25 mouse cellular contexts compared by ENCODE assay signal in the genomic region with DNA sequence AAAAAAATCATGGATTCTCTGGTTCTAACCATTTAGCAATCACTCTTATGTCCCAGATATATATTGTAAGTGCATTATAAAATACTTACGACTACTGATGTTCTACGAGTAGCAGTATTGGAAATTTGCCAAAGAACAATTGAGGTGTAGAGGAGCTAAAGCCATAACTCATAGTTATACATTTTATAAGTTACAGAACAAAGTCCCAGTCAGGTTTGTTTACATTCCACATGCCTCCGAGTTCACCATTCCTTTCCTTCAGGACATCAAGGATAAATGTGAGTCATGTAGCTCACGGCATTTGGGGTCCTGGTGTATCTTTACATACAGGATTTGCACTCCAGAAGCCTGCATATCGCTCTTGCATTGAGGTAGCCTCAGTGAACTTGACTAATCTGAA.
A peak's percentile ranks its signal among the peaks of the same experiment; 100 is the strongest.
DNase-seq lines count a peak whose midpoint lies in the region; ATAC-seq and TF ChIP-seq lines count a peak whose summit lies in the region.
"Had no signal": no experiment of that assay in that cellular context is flagged by ENCODE, and none has a peak within 500 bp of the region (broad histone marks: within the 10 kb centered on the region; RNA-seq: fewer than 3 reads in every experiment).

No protein-coding gene starts in this region.

- DNase-seq in intestine, embryonic 14.5 days (ENCODE audit: low spot score), result no peak
- DNase-seq in stomach, postnatal 0 days (ENCODE audit: low spot score), result no peak
- peak; percentile 5 for DNase-seq in mesoderm, embryonic 11.5 days (ENCODE audit: low read depth, low spot score)
- no peak for DNase-seq in spleen, postnatal 10 days (ENCODE audit: low spot score in 2 of 2)
- DNase-seq: adrenal gland, adult 2 months; adrenal gland, postnatal 14 days; cerebellum, adult 11-12 months; cerebellum, adult 8-10 months; cerebellum, postnatal 14 days; gastrocnemius, postnatal 25 days; heart, adult 18-20 months; heart, postnatal 10 days; heart, postnatal 36 days had no signal

- H3K9me3 ChIP-seq in intestine, embryonic 14.5 days (ENCODE audit: control insufficient read depth, low read length), result no peaks in the 10 kb centered on the region
- H3K9me3 ChIP-seq in intestine, postnatal 0 days (ENCODE audit: control insufficient read depth), result no peaks in the 10 kb centered on the region
- H3K9me3 ChIP-seq in stomach, embryonic 16.5 days (replicated peaks; ENCODE audit: control insufficient read depth, low read length), result no peaks in the 10 kb centered on the region
- no peaks in the 10 kb centered on the region for H3K9me3 ChIP-seq in stomach, postnatal 0 days (ENCODE audit: control insufficient read depth, low read length)
- H3K9me3 ChIP-seq: embryonic facial prominence, embryonic 12.5 days; forebrain, embryonic 12.5 days; forebrain, embryonic 15.5 days; heart, embryonic 12.5 days; heart, embryonic 15.5 days; hindbrain, embryonic 10.5 days; hindbrain, embryonic 13.5 days had no signal

- no peak overlapping the region for H3K4me2 ChIP-seq in intestine, embryonic 14.5 days (ENCODE audit: low read length)
- no peak overlapping the region for H3K4me2 ChIP-seq in intestine, postnatal 0 days (replicated peaks; ENCODE audit: low read depth)
- H3K4me2 ChIP-seq in stomach, embryonic 16.5 days (ENCODE audit: low read depth, low read length), result no peak overlapping the region
- H3K4me2 ChIP-seq in stomach, postnatal 0 days (replicated peaks; ENCODE audit: low read depth), result no peak overlapping the region
- H3K4me2 ChIP-seq: embryonic facial prominence, embryonic 12.5 days; forebrain, embryonic 12.5 days; forebrain, embryonic 15.5 days; heart, embryonic 12.5 days; heart, embryonic 15.5 days; hindbrain, embryonic 13.5 days had no signal

- TF ChIP-seq CTCF in intestine, postnatal 0 days (IDR thresholded peaks at IDR 0.05; ENCODE audit: low read depth), result no peak
- no peak for TF ChIP-seq CTCF in stomach, postnatal 0 days (IDR thresholded peaks at IDR 0.05; ENCODE audit: low read depth)

- H3K27ac ChIP-seq in intestine, embryonic 14.5 days (ENCODE audit: low read depth), result no peak overlapping the region
- H3K27ac ChIP-seq in intestine, postnatal 0 days (ENCODE audit: low read depth, low read length), result no peak overlapping the region
- no peak overlapping the region for H3K27ac ChIP-seq in stomach, embryonic 16.5 days (ENCODE audit: low read length)
- no peak overlapping the region for H3K27ac ChIP-seq in stomach, postnatal 0 days (replicated peaks)
- H3K27ac ChIP-seq: embryonic facial prominence, embryonic 12.5 days; forebrain, embryonic 12.5 days; forebrain, embryonic 15.5 days; heart, embryonic 15.5 days; hindbrain, embryonic 10.5 days; hindbrain, embryonic 13.5 days had no signal

- H3K4me1 ChIP-seq in intestine, embryonic 14.5 days (replicated peaks; ENCODE audit: control insufficient read depth, insufficient read depth, low read length), result 0 out of 2 replicates have a peak, but pooled peaks cover 3% of the 10 kb centered on the region
- no peaks in the 10 kb centered on the region for H3K4me1 ChIP-seq in intestine, postnatal 0 days (replicated peaks; ENCODE audit: control insufficient read depth, insufficient read depth, low read length)
- H3K4me1 ChIP-seq in stomach, embryonic 16.5 days (ENCODE audit: control insufficient read depth, insufficient read depth, low read length), result no peaks in the 10 kb centered on the region
- no peaks in the 10 kb centered on the region for H3K4me1 ChIP-seq in stomach, postnatal 0 days (replicated peaks; ENCODE audit: control insufficient read depth, insufficient read depth)
- H3K4me1 ChIP-seq: embryonic facial prominence, embryonic 12.5 days; heart, embryonic 12.5 days; heart, embryonic 15.5 days; hindbrain, embryonic 10.5 days; hindbrain, embryonic 13.5 days had no signal

- H3K4me3 ChIP-seq in intestine, embryonic 14.5 days (ENCODE audit: low read depth, low read length), result no peak overlapping the region
- H3K4me3 ChIP-seq in intestine, postnatal 0 days (ENCODE audit: low read depth, low read length), result no peak overlapping the region
- no peak overlapping the region for H3K4me3 ChIP-seq in stomach, embryonic 16.5 days (replicated peaks; ENCODE audit: low read length)
- H3K4me3 ChIP-seq in stomach, postnatal 0 days (ENCODE audit: low read depth, low read length), result no peak overlapping the region
- H3K4me3 ChIP-seq: embryonic facial prominence, embryonic 12.5 days; erythroblast, embryonic 14.5 days; forebrain, embryonic 12.5 days; forebrain, embryonic 15.5 days; heart, embryonic 12.5 days; heart, embryonic 15.5 days; hindbrain, embryonic 10.5 days; hindbrain, embryonic 13.5 days had no signal

- no peak for TF ChIP-seq EP300 in stomach, postnatal 0 days (optimal IDR thresholded peaks at IDR 0.05)

- ATAC-seq in intestine, embryonic 14.5 days (replicated peaks; ENCODE audit: low FRiP score, low TSS enrichment, low read depth), result peak; percentile 36; the same call in 1 of the 2 replicates
- ATAC-seq in intestine, postnatal 0 days, result no peak
- peak; percentile 29; the same call in 1 of the 2 replicates for ATAC-seq in stomach, embryonic 16.5 days (ENCODE audit: insufficient read depth, low FRiP score)
- no peak for ATAC-seq in stomach, postnatal 0 days (ENCODE audit: low FRiP score, low TSS enrichment)
- ATAC-seq: CD4-positive, CD25-positive, alpha-beta regulatory T cell, adult 4 months; forebrain, embryonic 15.5 days; hindbrain, embryonic 16.5 days had no signal

- WGBS in intestine, embryonic 14.5 days, result 22% methylated on average over 5 of the region's 5 CpGs
- WGBS in intestine, postnatal 0 days, result 17% methylated on average over 5 of the region's 5 CpGs
- WGBS in stomach, embryonic 16.5 days, result 26% methylated on average over 5 of the region's 5 CpGs
- 30% methylated on average over 5 of the region's 5 CpGs for WGBS in stomach, postnatal 0 days

- H3K36me3 ChIP-seq in intestine, embryonic 14.5 days (ENCODE audit: control insufficient read depth, insufficient read depth, low read length), result no peaks in the 10 kb centered on the region
- H3K36me3 ChIP-seq in intestine, postnatal 0 days (ENCODE audit: control insufficient read depth, insufficient read depth), result no peaks in the 10 kb centered on the region
- H3K36me3 ChIP-seq in stomach, embryonic 16.5 days (ENCODE audit: control insufficient read depth, insufficient read depth, low read length), result no peaks in the 10 kb centered on the region
- H3K36me3 ChIP-seq in stomach, postnatal 0 days (ENCODE audit: control insufficient read depth, insufficient read depth, low read length), result no peaks in the 10 kb centered on the region
- H3K36me3 ChIP-seq: embryonic facial prominence, embryonic 12.5 days; forebrain, embryonic 12.5 days; forebrain, embryonic 15.5 days; heart, embryonic 12.5 days; heart, embryonic 15.5 days; hindbrain, embryonic 10.5 days; hindbrain, embryonic 13.5 days had no signal

- H3K9ac ChIP-seq in intestine, embryonic 14.5 days (ENCODE audit: low read length), result no peak overlapping the region
- H3K9ac ChIP-seq in intestine, postnatal 0 days (ENCODE audit: low read depth, low read length), result no peak overlapping the region
- no peak overlapping the region for H3K9ac ChIP-seq in stomach, embryonic 16.5 days (ENCODE audit: low read length)
- no peak overlapping the region for H3K9ac ChIP-seq in stomach, postnatal 0 days (ENCODE audit: low read length)
- H3K9ac ChIP-seq: embryonic facial prominence, embryonic 12.5 days; forebrain, embryonic 12.5 days; forebrain, embryonic 15.5 days; heart, embryonic 12.5 days; heart, embryonic 15.5 days; hindbrain, embryonic 13.5 days had no signal

- H3K27me3 ChIP-seq in intestine, embryonic 14.5 days (replicated peaks; ENCODE audit: control insufficient read depth, insufficient read depth, low read length), result no peaks in the 10 kb centered on the region
- no peaks in the 10 kb centered on the region for H3K27me3 ChIP-seq in intestine, postnatal 0 days (replicated peaks; ENCODE audit: control insufficient read depth, insufficient read depth, low read length)
- H3K27me3 ChIP-seq in stomach, embryonic 16.5 days (ENCODE audit: control insufficient read depth, insufficient read depth, low read length), result no peaks in the 10 kb centered on the region
- no peaks in the 10 kb centered on the region for H3K27me3 ChIP-seq in stomach, postnatal 0 days (ENCODE audit: control insufficient read depth, insufficient read depth, low read length)
- H3K27me3 ChIP-seq: embryonic facial prominence, embryonic 12.5 days; forebrain, embryonic 12.5 days; forebrain, embryonic 15.5 days; heart, embryonic 12.5 days; heart, embryonic 15.5 days; hindbrain, embryonic 13.5 days had no signal

Comparison
In these comparisons a context has a peak if more than half of its experiments do, and no peak if none do; other contexts are left out.
1. ATAC-seq: peak in intestine, embryonic 14.5 days (single experiment) and stomach, embryonic 16.5 days (single experiment); none in intestine, postnatal 0 days (single experiment) and stomach, postnatal 0 days (single experiment).